Mouse (Mus musculus) left cerebral cortex, adult 2 months (tissue): Measurements from ENCODE around the gene Hbb-y. TPM values are rescaled to one million over a fixed set of nuclear protein-coding genes. Genes with fewer than 3 reads are reported as not detected.
"Not testable (repeated sequence)": the region's sequence is repeated elsewhere in the genome, so short reads cannot be mapped to it uniquely, and the experiment has no call there.

Experiments
- DNase-seq, 2 experiments: peaks; one replicate each; pipeline ENCODE4 v3.0.0; 2021 to 2022; ENCODE audit warnings: low spot score in 2 of 2, mixed read lengths in 1 of 2; ENCODE audit errors: extremely low spot score in 1 of 2
- H3K27ac ChIP-seq: fragments of 200-600 bp; 2 replicates; pipeline ENCODE4 v1.8.1; 2022
- H3K4me3 ChIP-seq: fragments of 200-600 bp; 2 replicates; pipeline ENCODE4 v1.8.1; 2022
- CTCF ChIP-seq: fragments of 200-600 bp; IDR thresholded peaks from 2 replicates; pipeline ENCODE4 v1.8.1; 2022; ENCODE audit warnings: antibody characterized with exemption, mild to moderate bottlenecking, moderate library complexity
- intact Hi-C: fragments of 180-260 bp; cut with DNase I; formaldehyde crosslinking; loops from one replicate; pipeline ENCODE4 v1.15.1; 2025
- total RNA-seq, 2 experiments: library from RNA; stranded (reverse); gene quantifications; 2 replicates each; pipeline ENCODE4 v1.2.3; 2021

The Hbb-y gene
- total RNA-seq, 2 experiments from 2014 or later, result not detected

- Histone ChIP-seq H3K4me3 (no peak overlapping the region), H3K27ac (no peak overlapping the region)
- no peak for TF ChIP-seq CTCF
- intact Hi-C loops, result no loop called here
- no peak for DNase-seq
Measured at GRCm38 (mm10) chr7:103810746-103811145, 42.3 kb downstream of the Hbb-y start.

- intact Hi-C loops, result no loop called here
- TF ChIP-seq CTCF, result no peak
- DNase-seq, result no peak
- no peak overlapping the region for H3K4me3 ChIP-seq
- no peak overlapping the region for H3K27ac ChIP-seq
Measured at GRCm38 (mm10) chr7:103810296-103810695, 42.7 kb downstream of the Hbb-y start.

- intact Hi-C loops, result loop anchor here (10.0 kb wide), 1 partner anchor 1115 kb away; the partner anchor contains the start of gene Olfr557
- no peak for DNase-seq
- TF ChIP-seq CTCF, result no peak
- Histone ChIP-seq H3K27ac (no peak overlapping the region), H3K4me3 (no peak overlapping the region)
Measured at GRCm38 (mm10) chr7:103809801-103810155, 43.2 kb downstream of the Hbb-y start.

- Histone ChIP-seq H3K27ac (no peak overlapping the region), H3K4me3 (no peak overlapping the region)
- DNase-seq, result no peak
- no peak for TF ChIP-seq CTCF
- intact Hi-C loops, result loop anchor here (10.0 kb wide), 1 partner anchor 1114 kb away; the partner anchor contains the start of gene Olfr557
Measured at GRCm38 (mm10) chr7:103808971-103809800, 43.8 kb downstream of the Hbb-y start.

- H3K4me3 ChIP-seq, DNase-seq, H3K27ac ChIP-seq: not testable (repeated sequence)
- intact Hi-C loops, result loop anchor here (10.0 kb wide), 1 partner anchor 1113 kb away; the partner anchor contains the start of gene Olfr557
Measured at GRCm38 (mm10) chr7:103808120-103808519, 44.9 kb downstream of the Hbb-y start.

- intact Hi-C loops, result loop anchor here (2.0 to 10.0 kb wide), 3 partner anchors 1112 to 1294 kb away; partner anchors contain the start of genes Olfr556 and Olfr557
- Histone ChIP-seq H3K4me3 (no peak overlapping the region), H3K27ac (no peak overlapping the region)
- TF ChIP-seq CTCF, result peak; percentile 75
- peak; percentile 7 to 18 for DNase-seq
Measured at GRCm38 (mm10) chr7:103806856-103807255, 46.2 kb downstream of the Hbb-y start.

Other genes starting within 250 kb of the Hbb-y start
- not detected for gene Olfr620, start 240.7 kb downstream of the Hbb-y start, total RNA-seq
- gene Olfr622, start 210.5 kb downstream of the Hbb-y start, total RNA-seq, result not detected
- gene Olfr623, start 189.5 kb downstream of the Hbb-y start, total RNA-seq, result not detected
- under 1 TPM in 1 of 2 experiments, not detected in 1; 0.07 TPM for gene Olfr624, start 182.0 kb downstream of the Hbb-y start, total RNA-seq
- gene Olfr625-ps1, start 170.5 kb downstream of the Hbb-y start, total RNA-seq, result not detected
- not detected for gene Olfr243, start 138.5 kb downstream of the Hbb-y start, total RNA-seq
- gene Olfr628, start 122.8 kb downstream of the Hbb-y start, total RNA-seq, result not detected
- not detected for gene Olfr629, start 108.3 kb downstream of the Hbb-y start, total RNA-seq
- gene Olfr630, start 95.9 kb downstream of the Hbb-y start, total RNA-seq, result not detected
- not detected for gene Olfr69, start 81.6 kb downstream of the Hbb-y start, total RNA-seq
- gene Olfr68, start 73.5 kb downstream of the Hbb-y start, total RNA-seq, result not detected
- gene Olfr67, start 61.4 kb downstream of the Hbb-y start, total RNA-seq, result not detected
- 10 to 100 TPM; 29.5 to 36.6 TPM for gene Hbb-bt, start 39.2 kb downstream of the Hbb-y start, total RNA-seq
- gene Hbb-bs, start 25.1 kb downstream of the Hbb-y start, total RNA-seq, result 100 to 1,000 TPM; 305 to 339 TPM
- not detected for gene Hbb-bh2, start 12.7 kb downstream of the Hbb-y start, total RNA-seq
- not detected for gene Hbb-bh1, start 10.1 kb downstream of the Hbb-y start, total RNA-seq
- gene Olfr66, start 33.0 kb upstream of the Hbb-y start, total RNA-seq, result not detected
- gene Olfr64, start 41.3 kb upstream of the Hbb-y start, total RNA-seq, result not detected
- not detected for gene Olfr65, start 50.3 kb upstream of the Hbb-y start, total RNA-seq
- gene Olfr631, start 75.6 kb upstream of the Hbb-y start, total RNA-seq, result not detected
- gene Olfr632, start 81.1 kb upstream of the Hbb-y start, total RNA-seq, result not detected
- gene Olfr633, start 91.2 kb upstream of the Hbb-y start, total RNA-seq, result not detected
- gene Olfr635, start 117.9 kb upstream of the Hbb-y start, total RNA-seq, result under 1 TPM; 0.05 to 0.09 TPM
- gene Olfr638, start 145.5 kb upstream of the Hbb-y start, total RNA-seq, result not detected
- gene Olfr639, start 164.1 kb upstream of the Hbb-y start, total RNA-seq, result under 1 TPM; 0.07 to 0.19 TPM
- not detected for gene Olfr640, start 172.4 kb upstream of the Hbb-y start, total RNA-seq
- not detected for gene Olfr641, start 182.2 kb upstream of the Hbb-y start, total RNA-seq
- gene Olfr642, start 199.4 kb upstream of the Hbb-y start, total RNA-seq, result not detected
- not detected for gene 4930516K23Rik, start 208.2 kb upstream of the Hbb-y start, total RNA-seq
- gene Olfr644, start 218.7 kb upstream of the Hbb-y start, total RNA-seq, result not detected
- not detected for gene Olfr645, start 232.2 kb upstream of the Hbb-y start, total RNA-seq